Mouse (Mus musculus) kidney, adult 8-10 months (tissue): ENCODE results near the gene Zfp84.

Experiments used
- DNase-seq, 2 experiments: peaks; one replicate each; pipeline ENCODE4 v3.0.0; 2022

Zfp84 gene

DNA sequence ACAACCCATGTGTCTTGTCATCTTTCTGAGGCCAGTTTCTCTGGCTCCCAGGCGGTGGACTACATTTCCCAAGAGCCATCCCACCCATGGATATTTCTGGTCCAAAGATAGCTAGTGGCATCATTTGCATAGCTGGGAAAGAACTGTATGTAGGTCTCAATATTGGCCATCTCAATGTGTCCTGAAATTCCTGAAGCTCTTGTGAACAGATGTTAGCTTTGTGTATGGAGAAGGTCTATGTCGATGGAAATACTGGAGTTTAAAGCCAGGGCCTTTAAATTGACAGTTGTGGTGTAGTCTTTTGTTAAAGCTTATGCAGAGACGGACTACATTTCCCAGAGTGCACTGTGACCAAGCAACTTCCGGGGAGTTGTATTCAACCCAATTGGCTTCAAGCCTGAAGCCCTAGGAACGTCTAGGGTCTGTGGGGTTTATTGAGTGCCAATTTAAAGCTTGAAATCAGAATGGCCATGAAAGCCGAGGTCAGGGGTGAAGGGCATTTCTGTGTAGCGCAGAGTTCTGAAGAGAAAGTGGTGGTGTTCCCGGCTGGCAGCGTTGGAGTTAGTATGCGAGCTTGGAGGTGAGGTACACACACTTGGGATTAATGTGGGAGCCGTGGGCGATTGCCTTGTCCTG is 50.4 kb downstream of the Zfp84 start:
- peak; percentile 68 to 72 for DNase-seq

DNA sequence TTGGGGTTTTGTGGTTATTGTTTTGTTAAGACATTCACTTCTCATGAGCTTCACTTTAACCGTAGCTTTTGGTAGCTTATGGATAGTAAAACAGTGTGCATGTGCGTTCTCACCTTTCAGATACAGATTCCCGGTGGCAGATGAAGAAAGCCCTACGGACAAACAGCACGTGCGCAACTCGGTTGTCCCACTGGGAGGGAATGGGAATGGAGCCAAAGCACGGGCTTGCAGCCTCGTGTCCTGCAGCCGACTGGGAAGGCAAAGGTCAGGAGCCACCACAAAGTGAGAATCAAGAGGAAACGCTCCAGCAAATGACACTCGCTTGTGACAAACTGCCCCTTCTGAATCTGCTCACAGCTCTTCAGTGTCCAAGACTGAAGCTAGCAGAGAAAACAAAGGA is 59.6 kb downstream of the Zfp84 start:
- DNase-seq = peak; percentile 50 to 76
